Mouse (Mus musculus) stomach, postnatal 0 days (tissue): Measurements from ENCODE around the gene Cited2. TPM values are rescaled to one million over a fixed set of nuclear protein-coding genes. Genes with fewer than 3 reads are reported as not detected.

ENCODE experiments used
- ATAC-seq: fragments of 200-750 bp; cut with Nextera tagmentation; 2 replicates; pipeline ENCODE4 v1.8.0; 2017; ENCODE audit not compliant: low FRiP score, low TSS enrichment
- DNase-seq: peaks from one replicate; pipeline ENCODE4 v3.0.0-alpha.2; 2016; ENCODE audit warnings: low spot score
- H3K27ac ChIP-seq: fragments of 300-500 bp; sonication (generic); replicated peaks from 2 replicates; pipeline ENCODE4 v1.5.1; 2014; ENCODE audit warnings: mild to moderate bottlenecking, control low read depth
- H3K27me3 ChIP-seq: fragments of 300-500 bp; sonication (generic); 2 replicates; pipeline ENCODE4 v1.6.1; 2014; ENCODE audit warnings: low read length; ENCODE audit not compliant: control insufficient read depth, insufficient read depth
- H3K36me3 ChIP-seq: fragments of 300-500 bp; sonication (generic); 2 replicates; pipeline ENCODE4 v1.6.1; 2014; ENCODE audit warnings: low read length, mixed read lengths; ENCODE audit not compliant: control insufficient read depth, insufficient read depth
- H3K4me1 ChIP-seq: fragments of 300-500 bp; sonication (generic); replicated peaks from 2 replicates; pipeline ENCODE4 v1.6.1; 2014; ENCODE audit warnings: antibody characterized with exemption; ENCODE audit not compliant: control insufficient read depth, insufficient read depth
- H3K4me2 ChIP-seq: fragments of 300-500 bp; sonication (generic); replicated peaks from 2 replicates; pipeline ENCODE4 v1.6.1; 2014; ENCODE audit warnings: low read depth, mild to moderate bottlenecking, control low read depth, moderate library complexity
- H3K4me3 ChIP-seq: fragments of 300-500 bp; sonication (generic); 2 replicates; pipeline ENCODE4 v1.5.1; 2014; ENCODE audit warnings: low read depth, low read length, control low read depth
- H3K9ac ChIP-seq: fragments of 300-500 bp; sonication (generic); 2 replicates; pipeline ENCODE4 v1.6.1; 2014; ENCODE audit warnings: mild to moderate bottlenecking, low read length, control low read depth, mixed read lengths
- H3K9me3 ChIP-seq: fragments of 300-500 bp; sonication (generic); 2 replicates; pipeline ENCODE4 v1.6.1; 2016; ENCODE audit warnings: low read length; ENCODE audit not compliant: control insufficient read depth
- CTCF ChIP-seq: IDR thresholded peaks from 2 replicates; pipeline ENCODE4 v1.5.1; 2016; ENCODE audit warnings: antibody characterized with exemption, low read depth, mild to moderate bottlenecking, moderate library complexity
- EP300 ChIP-seq: optimal IDR thresholded peaks from 2 replicates; pipeline ENCODE3; 2016; ENCODE audit warnings: antibody characterized with exemption
- WGBS: fragments of 180-500 bp; shearing (Covaris S2); extraction: QIAGEN DNeasy Blood & Tissue Kit; methylation state at CpG from one replicate; pipeline ENCODE4 v1.1.7; 2014; 5-methylcytosine and 5-hydroxymethylcytosine counted together
- polyA plus RNA-seq: library from polyadenylated mRNA; unstranded; fragments of >200 nt; fragmentation: Nextera tagmentation; extraction: Ambion mirVana; gene quantifications from 2 replicates; pipeline ENCODE4 v1.2.1, GENCODE M21; 2015

The Cited2 gene
- polyA plus RNA-seq, 1 experiment from 2014 or later: 33.0 TPM

GRCm38 (mm10) chr10:17775079-17775478 is 52.1 kb downstream of the Cited2 start:
- Histone ChIP-seq H3K4me2 (no peak overlapping the region), H3K27me3 (no peaks in the 10 kb centered on the region), H3K4me3 (no peak overlapping the region), H3K4me1 (no peaks in the 10 kb centered on the region), H3K27ac (no peak overlapping the region), H3K9ac (no peak overlapping the region), H3K36me3 (no peaks in the 10 kb centered on the region), H3K9me3 (no peaks in the 10 kb centered on the region)
- WGBS: 56% methylated on average over 4 of the region's 4 CpGs
- DNase-seq: no peak
- TF ChIP-seq EP300 (no peak), CTCF (no peak)
- ATAC-seq: peak; percentile 42; the same call in 1 of the 2 replicates

Other genes with a start within 250 kb of the Cited2 start
- 0.16 and 0.35 TPM in 2 replicates for gene Txlnb, start 73.0 kb downstream of the Cited2 start, polyA plus RNA-seq
- gene Heca, start 224.8 kb downstream of the Cited2 start, polyA plus RNA-seq: 7.2 and 9.8 TPM in 2 replicates